8 mouse cellular contexts compared by ENCODE assay signal in the genomic region with DNA sequence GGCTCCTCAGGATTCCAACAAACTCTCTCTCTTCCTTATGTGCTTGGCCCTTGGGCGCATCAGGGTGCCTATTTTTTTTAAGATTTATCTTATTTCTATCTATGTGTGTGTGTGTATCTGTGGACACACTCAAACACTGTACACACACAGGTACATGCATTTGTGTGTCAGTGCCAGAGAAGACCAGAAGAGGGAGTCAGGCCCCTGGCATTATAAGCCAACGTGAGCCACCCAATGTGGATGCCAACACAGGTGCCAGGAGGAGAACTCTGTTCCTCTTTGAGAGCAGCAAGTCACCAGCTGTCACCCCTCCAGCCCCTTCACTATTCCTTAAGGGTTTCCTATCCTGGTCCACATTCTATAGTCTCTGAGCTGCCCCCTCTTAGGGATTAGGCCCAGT. TPM values are rescaled to one million over a fixed set of nuclear protein-coding genes. Genes with fewer than 3 reads are reported as not detected.
DNase-seq lines count a peak whose midpoint lies in the region; ATAC-seq and TF ChIP-seq lines count a peak whose summit lies in the region.

No protein-coding gene starts in this region.

- H3K4me1 ChIP-seq in heart, embryonic 13.5 days: peaks cover 47% of the 10 kb centered on the region
- H3K4me1 ChIP-seq in CH12.LX (ENCODE audit: control insufficient read depth in 1 of 2, insufficient read depth in 2 of 2): peaks cover 0 to 3% of the 10 kb centered on the region in 2 experiments; a peak in 1 of 4 replicates

- H3K27me3 ChIP-seq in heart, embryonic 13.5 days (replicated peaks): 0 out of 2 replicates have a peak, but pooled peaks cover 6% of the 10 kb centered on the region
- H3K27me3 ChIP-seq in CH12.LX (replicated peaks): no peaks in the 10 kb centered on the region

- WGBS in heart, embryonic 13.5 days: 73% methylated on average over 2 of the region's 2 CpGs

- in situ Hi-C loops in CH12.LX (cut with MboI; ENCODE audit: low pct_ligation_motif_present, low pct_unique_long_range_greater_than_20kb, low sequenced_read_pairs): no loop called here

- no peak for TF ChIP-seq POLR2A in CH12.LX (IDR thresholded peaks at IDR 0.05; ENCODE audit: low read depth, low read length)

- H3K27ac ChIP-seq in heart, embryonic 13.5 days (replicated peaks): 0 out of 2 replicates have a peak overlapping the region, but pooled peaks have one; percentile 10
- H3K27ac ChIP-seq in CH12.LX (ENCODE audit: insufficient read depth, low read depth): no peak overlapping the region

- no peak for TF ChIP-seq EP300 in CH12.LX (IDR thresholded peaks at IDR 0.05; ENCODE audit: low read length)

- H3K36me3 ChIP-seq in heart, embryonic 13.5 days: no peaks in the 10 kb centered on the region
- no peaks in the 10 kb centered on the region for H3K36me3 ChIP-seq in CH12.LX (replicated peaks in 1 of 2; ENCODE audit: control insufficient read depth in 1 of 2, insufficient read depth in 1 of 2, low read length in 1 of 2)

- H3K9me3 ChIP-seq in heart, embryonic 13.5 days: no peaks in the 10 kb centered on the region
- H3K9me3 ChIP-seq in CH12.LX (replicated peaks; ENCODE audit: low read length): no peaks in the 10 kb centered on the region

- H3K4me3 ChIP-seq in heart, embryonic 13.5 days: no peak overlapping the region
- H3K4me3 ChIP-seq in CH12.LX (replicated peaks in 1 of 3; ENCODE audit: low read depth in 2 of 3, low read length in 2 of 3, poor library complexity in 1 of 3): no peak overlapping the region

- H3K9ac ChIP-seq in heart, embryonic 13.5 days: no peak overlapping the region
- no peak overlapping the region for H3K9ac ChIP-seq in CH12.LX (ENCODE audit: insufficient read depth, low read depth)

- peak; percentile 22 to 82; a peak in 3 of 4 replicates for TF ChIP-seq CTCF in CH12.LX (conservative IDR thresholded peaks at IDR 0.05 in 1 of 2, IDR thresholded peaks at IDR 0.05 in 1 of 2; ENCODE audit: low read depth in 2 of 2, low read length in 2 of 2)

- dilution Hi-C loops in CH12.LX (cut with MboI; ENCODE audit: extremely low pct_ligation_motif_present, extremely low pct_unique_long_range_greater_than_20kb, low sequenced_read_pairs): no loop called here

- no peak overlapping the region for H3K4me2 ChIP-seq in heart, embryonic 13.5 days
- H3K4me2 ChIP-seq in CH12.LX (ENCODE audit: insufficient read depth, low read depth, poor library complexity, severe bottlenecking): no peak overlapping the region

- H3K79me2 ChIP-seq in CH12.LX (replicated peaks; ENCODE audit: control insufficient read depth, extremely low read depth, insufficient read depth, poor library complexity, severe bottlenecking): no peaks in the 10 kb centered on the region

- peak; percentile 78 for TF ChIP-seq RAD21 in CH12.LX (IDR thresholded peaks at IDR 0.05; ENCODE audit: low read depth, low read length)

- ATAC-seq in heart, embryonic 13.5 days (ENCODE audit: extremely low read depth, insufficient number of reproducible peaks, low FRiP score, low TSS enrichment): no peak
- peak; percentile 60 for ATAC-seq in monocyte, adult 5-6 weeks (replicated peaks; ENCODE audit: insufficient number of reproducible peaks, low FRiP score, low TSS enrichment, poor library complexity, severe bottlenecking)

- DNase-seq in heart, adult 18-20 months: no peak
- DNase-seq in CH12.LX (ENCODE audit: extremely low read depth): no peak
- DNase-seq in induced T-regulatory cell, adult 2 months (ENCODE audit: low read depth): peak; percentile 73
- DNase-seq in gastrocnemius, postnatal 25 days: no peak
- DNase-seq in cerebellum, adult 11-12 months: no peak
- DNase-seq in urinary bladder, adult 18-20 months (ENCODE audit: low spot score in 2 of 2): no peak

TF ChIP-seq in CH12.LX, 34 proteins besides CTCF, POLR2A, EP300 and RAD21:
- TF ChIP-seq SMC3 (IDR thresholded peaks at IDR 0.05; ENCODE audit: low read depth, low read length): peak; percentile 86
- TF ChIP-seq NRF1 (IDR thresholded peaks at IDR 0.05; ENCODE audit: low read depth, low read length): no peak
- TF ChIP-seq ZC3H11A (IDR thresholded peaks at IDR 0.05; ENCODE audit: low read depth, low read length): peak; percentile 36
- TF ChIP-seq IRF4 (IDR thresholded peaks at IDR 0.05; ENCODE audit: low read depth, low read length): no peak
- no peak for TF ChIP-seq MAFK (IDR thresholded peaks at IDR 0.05; ENCODE audit: insufficient replicate concordance, low read length)
- no peak for TF ChIP-seq TBP (conservative IDR thresholded peaks at IDR 0.05; ENCODE audit: low read depth, low read length)
- TF ChIP-seq ETS1 (conservative IDR thresholded peaks at IDR 0.05; ENCODE audit: low read depth, low read length): no peak

RNA-seq across cellular contexts. Expression of a gene that starts 19.1 kb away (rescaled TPM):
- 3.2 and 4.5 TPM in 2 replicates for polyA plus RNA-seq in heart, embryonic 13.5 days (2015; fragmentation: Nextera tagmentation; extraction: Ambion mirVana)
- total RNA-seq in heart, adult 18-20 months (2021): 1 to 10 TPM in 1 of 2 experiments, under 1 TPM in 1; 0.20 to 1.1 TPM
- total RNA-seq in CH12.LX (2012; rRNA removed): 6.4 and 6.7 TPM in 2 replicates
- 9.8 and 10.1 TPM in 2 replicates for total RNA-seq in CH12.LX (2014; rRNA removed)
- 8.2 and 8.3 TPM in 2 replicates for polyA plus RNA-seq in CH12.LX (2012; ENCODE audit: insufficient read length, low read depth)
- total RNA-seq in monocyte, adult 5-6 weeks (2017): 0.67 to 5.1 TPM (median 0.68 TPM) in 3 replicates
- total RNA-seq in gastrocnemius, postnatal 25 days (2021): not detected

RNA-seq across cellular contexts. Expression of a gene that starts 21.4 kb away (rescaled TPM):
- polyA plus RNA-seq in heart, embryonic 13.5 days (2015; fragmentation: Nextera tagmentation; extraction: Ambion mirVana): 60.0 and 62.0 TPM in 2 replicates
- total RNA-seq in heart, adult 18-20 months (2021): 100 to 1,000 TPM; 311 to 318 TPM
- total RNA-seq in CH12.LX (2012; rRNA removed): 54.2 and 55.0 TPM in 2 replicates
- 58.6 and 62.9 TPM in 2 replicates for total RNA-seq in CH12.LX (2014; rRNA removed)
- polyA plus RNA-seq in CH12.LX (2012; ENCODE audit: insufficient read length, low read depth): 63.5 and 68.6 TPM in 2 replicates
- 205 to 262 TPM (median 212 TPM) in 3 replicates for total RNA-seq in monocyte, adult 5-6 weeks (2017)
- 100 to 1,000 TPM; 193 to 219 TPM for total RNA-seq in gastrocnemius, postnatal 25 days (2021)

RNA-seq across cellular contexts. Expression of a gene that starts 34.0 kb away (rescaled TPM):
- polyA plus RNA-seq in heart, embryonic 13.5 days (2015; fragmentation: Nextera tagmentation; extraction: Ambion mirVana): 41.1 and 47.1 TPM in 2 replicates
- total RNA-seq in heart, adult 18-20 months (2021): 10 to 100 TPM; 31.4 to 34.1 TPM
- total RNA-seq in CH12.LX (2012; rRNA removed): 48.8 and 53.0 TPM in 2 replicates
- total RNA-seq in CH12.LX (2014; rRNA removed): 41.0 and 46.9 TPM in 2 replicates
- 57.2 and 64.3 TPM in 2 replicates for polyA plus RNA-seq in CH12.LX (2012; ENCODE audit: insufficient read length, low read depth)
- total RNA-seq in monocyte, adult 5-6 weeks (2017): 4.0 to 11.8 TPM (median 9.0 TPM) in 3 replicates
- total RNA-seq in gastrocnemius, postnatal 25 days (2021): 10 to 100 TPM; 25.8 to 30.0 TPM
